Mouse (Mus musculus): ENCODE results near the gene Gm10097. TPM values are rescaled to one million over a fixed set of nuclear protein-coding genes. Genes with fewer than 3 reads are reported as not detected.

Gm10097 gene
- polyA plus RNA-seq (2015; fragmentation: Nextera tagmentation; extraction: Ambion mirVana): 0.14 and 0.28 TPM in 2 replicates

- Histone ChIP-seq H3K27me3 (replicated peaks) (no peaks in the 10 kb centered on the region), H3K27ac (no peak within 1 kb of the TSS), H3K4me2 (no peak within 1 kb of the TSS), H3K9me3 (no peaks in the 10 kb centered on the region), H3K36me3 (no peaks in the 10 kb centered on the region), H3K9ac (no peak within 1 kb of the TSS), H3K4me3 (replicated peaks) (no peak within 1 kb of the TSS), H3K4me1 (no peaks in the 10 kb centered on the region)
- ATAC-seq (ENCODE audit: insufficient read depth, low FRiP score, low read depth): no peak
- 85% methylated on average over 14 of the region's 14 CpGs for WGBS
These were observed at the start of gene Gm10097 for GRCm38 (mm10) chr10:5068676-5069265. TSS of gene Gm10097 (plus strand) at chr10:5069192.

DNA sequence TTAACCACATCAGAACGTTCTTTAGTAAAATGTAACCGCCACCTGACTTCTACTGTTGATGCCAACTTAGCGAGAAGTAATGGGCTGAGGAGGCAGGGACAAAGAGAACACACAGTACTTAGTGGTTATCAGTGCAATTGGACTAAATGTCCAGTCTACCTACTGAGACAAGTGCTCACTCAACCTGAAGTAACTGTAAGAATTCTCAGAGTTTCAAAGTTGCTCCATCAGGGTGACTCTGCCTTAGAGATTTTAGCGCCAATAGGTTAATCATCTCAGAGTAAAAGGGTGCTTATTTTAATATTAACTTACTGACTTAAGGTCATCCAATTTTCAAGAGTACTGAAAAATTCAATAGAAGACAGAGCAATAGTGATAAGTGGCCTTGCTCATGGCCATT lies 43.1 kb upstream of the Gm10097 start:
- Histone ChIP-seq H3K9ac (no peak overlapping the region), H3K36me3 (no peaks in the 10 kb centered on the region), H3K4me3 (replicated peaks) (no peak overlapping the region), H3K27me3 (replicated peaks) (no peaks in the 10 kb centered on the region), H3K27ac (no peak overlapping the region), H3K9me3 (no peaks in the 10 kb centered on the region), H3K4me1 (no peaks in the 10 kb centered on the region), H3K4me2 (no peak overlapping the region)
- 93% methylated on average over 4 of the region's 4 CpGs for WGBS
- no peak for ATAC-seq (ENCODE audit: insufficient read depth, low FRiP score, low read depth)

- Histone ChIP-seq H3K9me3 (no peaks in the 10 kb centered on the region), H3K36me3 (no peaks in the 10 kb centered on the region; the same call in 1 of the 2 replicates), H3K4me1 (no peaks in the 10 kb centered on the region), H3K9ac (no peak overlapping the region), H3K4me3 (replicated peaks) (no peak overlapping the region), H3K4me2 (no peak overlapping the region), H3K27me3 (replicated peaks) (no peaks in the 10 kb centered on the region), H3K27ac (no peak overlapping the region)
- no peak for ATAC-seq (ENCODE audit: insufficient read depth, low FRiP score, low read depth)
- WGBS: 85% methylated on average over 1 of the region's 1 CpGs
These were observed 41.8 kb upstream of the Gm10097 start for GRCm38 (mm10) chr10:5027208-5027607.

GRCm38 (mm10) chr10:5028301-5028700 lies 40.7 kb upstream of the Gm10097 start:
- ATAC-seq (ENCODE audit: insufficient read depth, low FRiP score, low read depth): no peak
- H3K4me3 ChIP-seq (replicated peaks): no peak overlapping the region
- 86% methylated on average over 9 of the region's 9 CpGs for WGBS
- H3K36me3 ChIP-seq: peaks cover 4% of the 10 kb centered on the region; the same call in 1 of the 2 replicates
- no peaks in the 10 kb centered on the region for H3K9me3 ChIP-seq
- H3K27me3 ChIP-seq (replicated peaks): no peaks in the 10 kb centered on the region
- no peaks in the 10 kb centered on the region for H3K4me1 ChIP-seq
- no peak overlapping the region for H3K4me2 ChIP-seq
- H3K27ac ChIP-seq: no peak overlapping the region
- no peak overlapping the region for H3K9ac ChIP-seq

DNA sequence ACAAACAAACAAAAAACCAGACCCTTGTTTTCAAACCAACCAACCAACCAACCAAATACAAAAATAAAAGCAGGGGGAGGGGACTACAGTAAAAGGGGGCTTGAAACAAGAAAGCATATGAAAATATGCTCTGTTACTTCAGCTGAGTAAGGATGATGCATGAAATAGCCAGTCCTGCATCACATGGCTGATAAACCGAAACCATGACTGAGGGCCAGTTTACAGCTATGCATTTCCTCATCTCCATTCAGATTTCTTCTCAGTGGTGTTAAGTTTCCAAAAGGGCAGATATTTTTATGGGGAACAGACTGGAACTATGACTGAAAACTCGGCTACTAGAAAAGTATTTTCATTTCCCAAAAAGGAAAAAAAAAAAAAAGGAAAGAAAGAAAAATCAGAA lies 39.8 kb upstream of the Gm10097 start:
- Histone ChIP-seq H3K27me3 (replicated peaks) (no peaks in the 10 kb centered on the region), H3K4me1 (no peaks in the 10 kb centered on the region), H3K4me2 (no peak overlapping the region), H3K9ac (no peak overlapping the region), H3K9me3 (no peaks in the 10 kb centered on the region), H3K36me3 (peaks cover 4% of the 10 kb centered on the region; the same call in 1 of the 2 replicates), H3K27ac (no peak overlapping the region), H3K4me3 (replicated peaks) (no peak overlapping the region)
- ATAC-seq (ENCODE audit: insufficient read depth, low FRiP score, low read depth): no peak
- 80% methylated on average over 2 of the region's 2 CpGs for whole genome bisulfite sequencing

DNA sequence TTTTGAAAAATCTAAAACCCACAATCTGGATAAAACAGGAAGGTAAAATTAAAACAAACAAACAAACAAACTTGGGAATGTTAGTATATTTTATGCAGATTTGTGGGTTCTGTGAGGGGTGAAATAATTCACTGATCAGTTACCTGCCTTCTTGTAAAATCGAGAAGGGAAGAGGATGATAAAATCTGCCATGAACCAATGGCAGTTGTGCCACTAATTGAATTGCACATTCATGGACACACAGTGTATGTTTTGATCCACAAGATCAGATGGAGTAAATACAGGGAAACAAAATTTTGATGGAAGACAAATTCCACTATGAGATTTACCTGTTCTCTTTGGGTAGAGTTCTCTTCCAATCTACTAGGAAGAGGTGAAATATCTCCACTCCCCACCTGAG lies 39.1 kb upstream of the Gm10097 start:
- no peak overlapping the region for H3K4me3 ChIP-seq (replicated peaks)
- no peaks in the 10 kb centered on the region for H3K27me3 ChIP-seq (replicated peaks)
- H3K4me1 ChIP-seq: no peaks in the 10 kb centered on the region
- peaks cover 4% of the 10 kb centered on the region; the same call in 1 of the 2 replicates for H3K36me3 ChIP-seq
- no peak overlapping the region for H3K9ac ChIP-seq
- H3K27ac ChIP-seq: no peak overlapping the region
- no peaks in the 10 kb centered on the region for H3K9me3 ChIP-seq
- WGBS: 89% methylated on average over 1 of the region's 1 CpGs
- ATAC-seq (ENCODE audit: insufficient read depth, low FRiP score, low read depth): no peak
- H3K4me2 ChIP-seq: no peak overlapping the region

DNA sequence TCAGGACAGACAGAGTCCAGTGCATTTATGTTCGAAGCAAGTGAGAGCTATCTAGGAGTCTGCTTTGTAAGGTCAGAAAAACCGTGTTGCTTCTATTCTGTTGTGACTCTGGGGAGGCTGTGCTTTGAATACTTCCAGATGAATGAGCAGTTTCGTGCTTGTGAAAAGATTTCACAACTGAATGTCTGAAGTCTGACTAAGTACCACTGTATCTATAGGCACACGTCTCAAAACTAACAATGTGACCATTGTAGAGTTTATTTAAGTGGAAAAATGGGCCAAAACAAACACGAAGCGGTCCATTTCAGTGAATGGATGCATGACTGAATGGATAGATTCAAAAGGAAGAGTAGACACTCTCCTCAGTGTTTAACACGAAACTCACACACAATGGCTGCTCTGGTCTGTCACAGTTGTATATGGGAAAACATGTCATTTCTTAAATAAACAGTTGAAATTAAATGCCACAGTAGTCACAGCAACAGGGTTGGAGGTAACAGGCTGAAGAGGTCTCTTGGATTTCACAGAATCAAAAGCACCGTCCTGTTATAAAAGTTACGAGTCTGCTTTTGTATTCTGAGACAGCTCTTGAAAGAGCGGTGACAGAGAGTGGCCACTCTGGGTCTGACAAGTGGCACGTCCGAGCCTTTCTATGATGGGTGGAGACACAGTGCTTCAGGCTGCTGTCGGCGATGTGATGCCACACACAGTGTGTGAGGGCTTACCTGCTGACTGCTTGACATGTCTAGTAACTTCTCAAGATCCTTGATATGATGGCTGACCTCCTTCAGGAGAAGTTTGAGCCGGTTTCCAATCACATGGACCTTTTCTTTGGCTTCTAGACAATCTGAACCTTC lies 36.6 kb upstream of the Gm10097 start:
- Histone ChIP-seq H3K27me3 (replicated peaks) (no peaks in the 10 kb centered on the region), H3K36me3 (peaks cover 4% of the 10 kb centered on the region; the same call in 1 of the 2 replicates), H3K27ac (no peak overlapping the region), H3K4me1 (no peaks in the 10 kb centered on the region), H3K9me3 (no peaks in the 10 kb centered on the region), H3K9ac (no peak overlapping the region), H3K4me2 (no peak overlapping the region), H3K4me3 (replicated peaks) (no peak overlapping the region)
- WGBS: 82% methylated on average over 15 of the region's 15 CpGs
- no peak for ATAC-seq (ENCODE audit: insufficient read depth, low FRiP score, low read depth)

DNA sequence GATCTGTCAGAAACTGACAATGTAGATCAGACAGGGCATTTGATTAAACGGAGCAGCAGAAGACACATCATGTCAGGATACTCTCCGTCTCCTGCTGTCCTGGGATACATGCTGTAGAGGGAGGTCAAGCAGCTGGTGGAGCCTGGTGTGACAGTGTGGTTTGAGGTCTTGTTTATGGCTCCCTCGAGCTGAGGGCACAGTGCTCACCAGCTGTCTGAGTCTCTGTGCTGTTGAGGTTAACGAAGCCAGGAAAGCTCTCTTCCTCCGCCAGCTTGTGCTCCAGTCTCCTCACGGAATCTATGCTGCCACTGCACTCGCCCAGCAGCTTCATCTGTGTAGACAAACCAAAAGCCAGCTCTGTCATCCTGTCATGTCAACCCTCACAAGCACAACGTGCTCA lies 27.7 kb upstream of the Gm10097 start:
- Histone ChIP-seq H3K4me2 (no peak overlapping the region), H3K9ac (no peak overlapping the region), H3K36me3 (0 out of 2 replicates have a peak, but pooled peaks cover 3% of the 10 kb centered on the region), H3K9me3 (no peaks in the 10 kb centered on the region), H3K4me3 (replicated peaks) (no peak overlapping the region), H3K4me1 (no peaks in the 10 kb centered on the region), H3K27me3 (replicated peaks) (no peaks in the 10 kb centered on the region), H3K27ac (no peak overlapping the region)
- ATAC-seq (ENCODE audit: insufficient read depth, low FRiP score, low read depth): no peak
- 73% methylated on average over 8 of the region's 8 CpGs for WGBS

DNA sequence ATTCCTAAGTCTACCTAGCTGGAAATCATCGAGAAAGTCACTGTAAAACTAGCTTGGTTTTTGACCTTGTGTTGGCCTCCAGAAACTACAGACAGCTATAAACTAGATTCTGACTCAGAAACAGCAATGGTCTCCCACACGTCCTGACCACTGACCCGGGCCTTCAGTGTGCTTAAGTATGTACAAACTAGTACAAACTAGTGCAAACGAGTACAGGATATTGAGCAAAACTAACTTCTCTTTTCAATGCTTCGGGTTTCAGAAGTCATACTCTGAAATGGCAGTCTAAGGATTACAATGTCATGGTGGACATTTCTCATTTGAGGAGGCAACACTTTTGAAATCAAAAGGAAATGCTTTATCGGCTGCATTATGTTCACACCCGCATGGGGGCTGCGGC lies 24.5 kb upstream of the Gm10097 start:
- ATAC-seq (ENCODE audit: insufficient read depth, low FRiP score, low read depth): no peak
- Histone ChIP-seq H3K9me3 (no peaks in the 10 kb centered on the region), H3K27ac (no peak overlapping the region), H3K27me3 (replicated peaks) (no peaks in the 10 kb centered on the region), H3K4me1 (no peaks in the 10 kb centered on the region), H3K36me3 (0 out of 2 replicates have a peak, but pooled peaks cover 7% of the 10 kb centered on the region), H3K9ac (no peak overlapping the region), H3K4me2 (no peak overlapping the region), H3K4me3 (replicated peaks) (no peak overlapping the region)
- 87% methylated on average over 8 of the region's 8 CpGs for WGBS

DNA sequence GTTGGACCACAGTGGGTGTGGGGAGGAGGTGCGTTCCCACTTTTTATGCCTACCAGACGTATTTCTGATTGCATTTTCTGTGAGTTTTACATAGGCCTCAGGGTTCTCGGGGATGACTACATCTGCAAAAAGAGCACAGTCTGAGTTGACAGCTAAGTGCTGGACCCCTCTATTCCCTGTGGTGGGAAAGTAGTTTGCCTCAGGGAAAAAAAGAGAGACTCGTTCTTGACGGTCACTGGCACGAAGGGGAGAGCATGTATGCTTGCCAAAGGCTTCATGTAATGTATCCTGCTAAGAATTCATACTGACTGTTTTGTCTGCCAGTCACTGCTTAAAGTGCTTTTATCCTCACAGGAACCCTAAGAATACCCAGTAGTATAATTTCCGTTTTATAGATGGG lies 23.8 kb upstream of the Gm10097 start:
- Histone ChIP-seq H3K27ac (no peak overlapping the region), H3K27me3 (replicated peaks) (no peaks in the 10 kb centered on the region), H3K4me2 (no peak overlapping the region), H3K4me3 (replicated peaks) (no peak overlapping the region), H3K36me3 (0 out of 2 replicates have a peak, but pooled peaks cover 7% of the 10 kb centered on the region), H3K9me3 (no peaks in the 10 kb centered on the region), H3K9ac (no peak overlapping the region), H3K4me1 (no peaks in the 10 kb centered on the region)
- no peak for ATAC-seq (ENCODE audit: insufficient read depth, low FRiP score, low read depth)
- WGBS: 92% methylated on average over 7 of the region's 7 CpGs

DNA sequence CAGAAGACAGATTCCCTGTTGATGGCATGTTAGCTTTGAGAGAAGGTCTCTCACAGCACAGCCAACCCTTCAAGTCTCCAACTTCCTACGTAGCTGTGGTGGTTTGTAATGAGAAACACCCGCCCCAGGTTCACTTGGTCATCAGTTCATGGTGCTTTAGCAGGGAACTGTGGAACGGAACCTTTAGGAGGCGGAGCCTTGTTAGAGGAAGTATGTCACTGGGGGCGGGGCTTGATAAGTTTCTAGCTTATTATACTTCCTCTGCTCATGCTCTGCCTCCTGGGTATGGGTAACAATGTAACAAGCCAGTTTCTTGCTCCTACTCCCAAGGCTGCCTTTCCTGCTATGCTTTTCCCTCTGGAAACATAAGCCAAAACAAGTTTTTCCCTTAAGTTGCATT lies 23.3 kb upstream of the Gm10097 start:
- 86% methylated on average over 5 of the region's 5 CpGs for WGBS
- H3K4me1 ChIP-seq: no peaks in the 10 kb centered on the region
- H3K36me3 ChIP-seq: 0 out of 2 replicates have a peak, but pooled peaks cover 7% of the 10 kb centered on the region
- H3K9me3 ChIP-seq: no peaks in the 10 kb centered on the region
- H3K27me3 ChIP-seq (replicated peaks): no peaks in the 10 kb centered on the region
- H3K27ac ChIP-seq: no peak overlapping the region
- no peak overlapping the region for H3K4me2 ChIP-seq
- H3K9ac ChIP-seq: no peak overlapping the region
- ATAC-seq (ENCODE audit: insufficient read depth, low FRiP score, low read depth): no peak
- H3K4me3 ChIP-seq (replicated peaks): no peak overlapping the region

- no peak overlapping the region for H3K27ac ChIP-seq
- 88% methylated on average over 10 of the region's 10 CpGs for WGBS
These were observed 12.7 kb upstream of the Gm10097 start for GRCm38 (mm10) chr10:5056243-5056735.

More at GRCm38 (mm10) chr10:5056243-5056735, 12.7 kb upstream of the Gm10097 start:
- H3K9ac ChIP-seq: no peak overlapping the region
- no peaks in the 10 kb centered on the region for H3K4me1 ChIP-seq
- no peak overlapping the region for H3K4me3 ChIP-seq (replicated peaks)
- H3K9me3 ChIP-seq: no peaks in the 10 kb centered on the region
- H3K36me3 ChIP-seq: 0 out of 2 replicates have a peak, but pooled peaks cover 2% of the 10 kb centered on the region
- H3K4me2 ChIP-seq: no peak overlapping the region
- H3K27me3 ChIP-seq (replicated peaks): no peaks in the 10 kb centered on the region
- no peak for ATAC-seq (ENCODE audit: insufficient read depth, low FRiP score, low read depth)

Measured in stomach, embryonic 15.5 days (tissue).